In genomic region chr15:28151678-28152077, GRCm38 (mm10) we compare ENCODE assay signal across 34 mouse cellular contexts. TPM values are rescaled to one million over a fixed set of nuclear protein-coding genes. Genes with fewer than 3 reads are reported as not detected.
"Had no signal": no experiment of that assay in that cellular context is flagged by ENCODE, and none has a peak within 500 bp of the region (broad histone marks: within the 10 kb centered on the region; RNA-seq: fewer than 3 reads in every experiment).

No protein-coding gene starts in this region.

- H3K36me3 ChIP-seq: limb, embryonic 10.5 days; limb, embryonic 12.5 days; limb, embryonic 13.5 days; limb, embryonic 15.5 days; liver, embryonic 12.5 days; liver, embryonic 13.5 days; liver, embryonic 15.5 days; lung, embryonic 15.5 days; midbrain, embryonic 10.5 days; midbrain, embryonic 12.5 days; midbrain, embryonic 13.5 days; midbrain, embryonic 15.5 days; neural tube, embryonic 12.5 days had no signal

- H3K9me3 ChIP-seq: limb, embryonic 10.5 days; limb, embryonic 12.5 days; limb, embryonic 13.5 days; limb, embryonic 15.5 days; liver, embryonic 12.5 days; liver, embryonic 13.5 days; liver, embryonic 15.5 days; lung, embryonic 15.5 days; megakaryocyte, embryonic 14.5 days; midbrain, embryonic 10.5 days; midbrain, embryonic 12.5 days; midbrain, embryonic 13.5 days; midbrain, embryonic 15.5 days; neural tube, embryonic 12.5 days had no signal

- H3K4me2 ChIP-seq: limb, embryonic 12.5 days; limb, embryonic 13.5 days; limb, embryonic 15.5 days; liver, embryonic 11.5 days; liver, embryonic 12.5 days; liver, embryonic 13.5 days; liver, embryonic 15.5 days; lung, embryonic 14.5 days; lung, embryonic 15.5 days; midbrain, embryonic 11.5 days; midbrain, embryonic 12.5 days; midbrain, embryonic 13.5 days; midbrain, embryonic 15.5 days; neural tube, embryonic 12.5 days had no signal

- H3K27me3 ChIP-seq: liver, embryonic 12.5 days; liver, embryonic 13.5 days; midbrain, embryonic 15.5 days; neural tube, embryonic 12.5 days had no signal

- H3K4me1 ChIP-seq: liver, embryonic 12.5 days; liver, embryonic 13.5 days; liver, embryonic 15.5 days; neural tube, embryonic 12.5 days had no signal

- DNase-seq: left cerebral cortex, postnatal 4 days; liver; liver, embryonic 13.5 days; liver, postnatal 0 days; lung, adult 18-20 months; lung, adult 2 months; lung, embryonic 14.5 days; lung, postnatal 10 days; lung, postnatal 14 days; lung, postnatal 4 days; midbrain, embryonic 14.5 days had no signal

- H3K27ac ChIP-seq: limb, embryonic 10.5 days; limb, embryonic 12.5 days; limb, embryonic 13.5 days; limb, embryonic 15.5 days; liver, embryonic 12.5 days; liver, embryonic 13.5 days; liver, embryonic 14.5 days; liver, embryonic 15.5 days; lung, embryonic 15.5 days; macrophage; midbrain, embryonic 10.5 days; midbrain, embryonic 12.5 days; midbrain, embryonic 13.5 days; midbrain, embryonic 15.5 days; neural tube, embryonic 12.5 days had no signal

- H3K4me3 ChIP-seq: limb, embryonic 10.5 days; limb, embryonic 12.5 days; limb, embryonic 13.5 days; limb, embryonic 15.5 days; liver, embryonic 12.5 days; liver, embryonic 13.5 days; liver, embryonic 15.5 days; lung, embryonic 15.5 days; megakaryocyte, embryonic 14.5 days; midbrain, embryonic 10.5 days; midbrain, embryonic 12.5 days; midbrain, embryonic 13.5 days; midbrain, embryonic 15.5 days; neural tube, embryonic 12.5 days had no signal

RNA-seq across cellular contexts. Expression of gene Dnah5, which starts 51.9 kb away (rescaled TPM):
- total RNA-seq: megakaryocyte progenitor cell, adult 5-6 weeks; megakaryocyte, adult 5-6 weeks; megakaryocyte-erythroid progenitor cell, adult 5-6 weeks; monocyte, adult 5-6 weeks had no signal
- polyA plus RNA-seq: limb, embryonic 10.5 days; limb, embryonic 11.5 days; limb, embryonic 12.5 days; liver, embryonic 15.5 days; liver, embryonic 16.5 days; liver, postnatal 0 days; macrophage had no signal
